Mouse (Mus musculus) lung, postnatal 0 days (tissue): Measurements from ENCODE around the gene Dmrt1. TPM values are rescaled to one million over a fixed set of nuclear protein-coding genes. Genes with fewer than 3 reads are reported as not detected.

Experiments used
- ATAC-seq: fragments of 200-750 bp; cut with Nextera tagmentation; 2 replicates; pipeline ENCODE4 v1.8.0; 2017; ENCODE audit warnings: moderate library complexity
- DNase-seq: peaks from one replicate; pipeline ENCODE4 v3.0.0-alpha.2; 2016; ENCODE audit warnings: low spot score
- H3K27ac ChIP-seq: fragments of 300-500 bp; sonication (generic); 2 replicates; pipeline ENCODE4 v1.5.1; 2014; ENCODE audit warnings: antibody characterized with exemption, mild to moderate bottlenecking, low read length, mixed read lengths
- H3K27me3 ChIP-seq: fragments of 300-500 bp; sonication (generic); replicated peaks from 2 replicates; pipeline ENCODE4 v1.6.1; 2014; ENCODE audit warnings: low read length, mixed read lengths; ENCODE audit not compliant: insufficient read depth
- H3K36me3 ChIP-seq: fragments of 300-500 bp; sonication (generic); 2 replicates; pipeline ENCODE4 v1.6.1; 2014; ENCODE audit warnings: low read length, mixed read lengths; ENCODE audit not compliant: insufficient read depth
- H3K4me1 ChIP-seq: fragments of 300-500 bp; sonication (generic); 2 replicates; pipeline ENCODE4 v1.6.1; 2014; ENCODE audit warnings: antibody characterized with exemption, low read depth, low read length, mixed read lengths; ENCODE audit not compliant: insufficient read depth
- H3K4me2 ChIP-seq: fragments of 300-500 bp; sonication (generic); replicated peaks from 2 replicates; pipeline ENCODE4 v1.6.1; 2014; ENCODE audit warnings: low read depth, mild to moderate bottlenecking, low read length, moderate library complexity, mixed read lengths
- H3K4me3 ChIP-seq: fragments of 300-500 bp; sonication (generic); 2 replicates; pipeline ENCODE4 v1.5.1; 2014; ENCODE audit warnings: low read depth, low read length
- H3K9ac ChIP-seq: fragments of 300-500 bp; sonication (generic); replicated peaks from 2 replicates; pipeline ENCODE4 v1.6.1; 2014; ENCODE audit warnings: low read depth, mild to moderate bottlenecking
- H3K9me3 ChIP-seq: fragments of 300-500 bp; sonication (generic); 2 replicates; pipeline ENCODE4 v1.6.1; 2016; ENCODE audit warnings: low read length, mixed read lengths
- CTCF ChIP-seq: IDR thresholded peaks from 2 replicates; pipeline ENCODE4 v1.5.1; 2016; ENCODE audit warnings: antibody characterized with exemption, mild to moderate bottlenecking
- EP300 ChIP-seq: IDR thresholded peaks from 2 replicates; pipeline ENCODE4 v1.6.1; 2016; ENCODE audit warnings: antibody characterized with exemption, mild to moderate bottlenecking, control low read depth
- WGBS: fragments of 180-500 bp; shearing (Covaris S2); extraction: QIAGEN DNeasy Blood & Tissue Kit; methylation state at CpG from one replicate; pipeline ENCODE4 v1.1.7; 2014; 5-methylcytosine and 5-hydroxymethylcytosine counted together
- polyA plus RNA-seq: library from polyadenylated mRNA; unstranded; fragments of >200 nt; fragmentation: Nextera tagmentation; extraction: Ambion mirVana; gene quantifications from 2 replicates; pipeline ENCODE4 v1.2.1, GENCODE M21; 2015

Dmrt1 gene
- polyA plus RNA-seq, 1 experiment from 2014 or later: not detected

GRCm38 (mm10) chr19:25486561-25486960, 18.9 kb upstream of the Dmrt1 start:
- H3K9ac ChIP-seq: no peak overlapping the region
- DNase-seq (no peak), ATAC-seq (no peak)
- no peaks in the 10 kb centered on the region for H3K36me3 ChIP-seq
- no peaks in the 10 kb centered on the region for H3K4me1 ChIP-seq
- no peaks in the 10 kb centered on the region for H3K9me3 ChIP-seq
- TF ChIP-seq CTCF: no peak
- no peak for TF ChIP-seq EP300
- WGBS: 11% methylated on average over 14 of the region's 14 CpGs
- H3K4me3 ChIP-seq: no peak overlapping the region
- peaks cover 13% of the 10 kb centered on the region; the same call in 1 of the 2 replicates for H3K27me3 ChIP-seq
- no peak overlapping the region for H3K4me2 ChIP-seq
- H3K27ac ChIP-seq: no peak overlapping the region

GRCm38 (mm10) chr19:25487350-25487749, 18.1 kb upstream of the Dmrt1 start:
- WGBS: 23% methylated on average over 1 of the region's 1 CpGs
- Histone ChIP-seq H3K27me3 (peaks cover 13% of the 10 kb centered on the region; the same call in 1 of the 2 replicates), H3K9me3 (no peaks in the 10 kb centered on the region), H3K9ac (no peak overlapping the region), H3K4me3 (no peak overlapping the region), H3K27ac (no peak overlapping the region), H3K4me2 (no peak overlapping the region), H3K36me3 (no peaks in the 10 kb centered on the region), H3K4me1 (no peaks in the 10 kb centered on the region)
- no peak for TF ChIP-seq CTCF
- DNase-seq (no peak), ATAC-seq (no peak)

- no peak overlapping the region for H3K4me3 ChIP-seq
- H3K9ac ChIP-seq: no peak overlapping the region
- no peaks in the 10 kb centered on the region for H3K4me1 ChIP-seq
- H3K36me3 ChIP-seq: no peaks in the 10 kb centered on the region
- no peaks in the 10 kb centered on the region for H3K9me3 ChIP-seq
- DNase-seq (no peak), ATAC-seq (no peak)
- H3K27ac ChIP-seq: no peak overlapping the region
- no peak overlapping the region for H3K4me2 ChIP-seq
- peaks cover 13% of the 10 kb centered on the region; the same call in 1 of the 2 replicates for H3K27me3 ChIP-seq
- WGBS: 24% methylated on average over 2 of the region's 2 CpGs
- TF ChIP-seq CTCF: no peak
- no peak for TF ChIP-seq EP300
Observed at GRCm38 (mm10) chr19:25488546-25488945, 16.9 kb upstream of the Dmrt1 start.

GRCm38 (mm10) chr19:25489546-25489945, 15.9 kb upstream of the Dmrt1 start:
- Histone ChIP-seq H3K27me3 (peaks cover 13% of the 10 kb centered on the region; the same call in 1 of the 2 replicates), H3K4me1 (no peaks in the 10 kb centered on the region), H3K4me3 (no peak overlapping the region), H3K9me3 (no peaks in the 10 kb centered on the region), H3K36me3 (no peaks in the 10 kb centered on the region), H3K27ac (no peak overlapping the region), H3K9ac (no peak overlapping the region), H3K4me2 (no peak overlapping the region)
- TF ChIP-seq EP300: no peak
- no peak for TF ChIP-seq CTCF
- no peak for ATAC-seq
- 46% methylated on average over 2 of the region's 2 CpGs for WGBS
- DNase-seq: no peak

GRCm38 (mm10) chr19:25497434-25497833, 8.0 kb upstream of the Dmrt1 start:
- no peak overlapping the region for H3K9ac ChIP-seq
- no peaks in the 10 kb centered on the region for H3K9me3 ChIP-seq
- ATAC-seq: no peak
- WGBS: 46% methylated on average over 6 of the region's 6 CpGs
- DNase-seq: no peak
- TF ChIP-seq EP300: no peak
- TF ChIP-seq CTCF: no peak
- H3K4me1 ChIP-seq: no peaks in the 10 kb centered on the region
- H3K27ac ChIP-seq: no peak overlapping the region
- no peak overlapping the region for H3K4me3 ChIP-seq
- peaks cover 5% of the 10 kb centered on the region; the same call in 1 of the 2 replicates for H3K27me3 ChIP-seq
- no peaks in the 10 kb centered on the region for H3K36me3 ChIP-seq
- H3K4me2 ChIP-seq: no peak overlapping the region

GRCm38 (mm10) chr19:25504878-25505277, 540 bp upstream of the Dmrt1 start:
- Histone ChIP-seq H3K27me3 (peaks cover 49% of the 10 kb centered on the region), H3K4me1 (no peaks in the 10 kb centered on the region), H3K27ac (no peak overlapping the region), H3K9ac (no peak overlapping the region), H3K4me3 (no peak overlapping the region), H3K36me3 (no peaks in the 10 kb centered on the region), H3K9me3 (no peaks in the 10 kb centered on the region), H3K4me2 (no peak overlapping the region)
- no peak for TF ChIP-seq EP300
- no peak for TF ChIP-seq CTCF
- 22% methylated on average over 10 of the region's 10 CpGs for WGBS
- no peak for ATAC-seq
- no peak for DNase-seq

- Histone ChIP-seq H3K27me3 (peaks cover 49% of the 10 kb centered on the region), H3K36me3 (no peaks in the 10 kb centered on the region), H3K9me3 (no peaks in the 10 kb centered on the region), H3K4me3 (no peak overlapping the region), H3K4me1 (no peaks in the 10 kb centered on the region), H3K4me2 (no peak overlapping the region), H3K9ac (no peak overlapping the region), H3K27ac (no peak overlapping the region)
- WGBS: 3% methylated on average over 23 of the region's 23 CpGs
- no peak for DNase-seq
- TF ChIP-seq EP300 (no peak), CTCF (no peak)
- no peak for ATAC-seq
Observed at GRCm38 (mm10) chr19:25506616-25507015, 1.2 kb downstream of the Dmrt1 start.
